Mouse (Mus musculus): Measurements from ENCODE around the gene Pigf.

Pigf gene

GRCm38 (mm10) chr17:87044364-87044763 lies 19.2 kb upstream of the Pigf start:
- in situ Hi-C loops (cut with MboI; ENCODE audit: low pct_unique_long_range_greater_than_20kb in 1 of 2, low sequenced_read_pairs in 2 of 2, unreplicated experiment in 1 of 2), result loop anchor here (5.0 to 25.0 kb wide), 4 partner anchors 127 to 518 kb away; partner anchors contain the start of gene Tmem247 (in 1 of the 2)

GRCm38 (mm10) chr17:87041739-87042138 lies 16.5 kb upstream of the Pigf start:
- in situ Hi-C loops (cut with MboI; ENCODE audit: low pct_unique_long_range_greater_than_20kb in 1 of 2, low sequenced_read_pairs in 2 of 2, unreplicated experiment in 1 of 2), result loop anchor here (5.0 to 25.0 kb wide), 4 partner anchors 124 to 521 kb away; partner anchors contain the start of gene Tmem247 (in 1 of the 2)

- in situ Hi-C loops (cut with MboI; ENCODE audit: low pct_unique_long_range_greater_than_20kb in 1 of 2, low sequenced_read_pairs in 2 of 2, unreplicated experiment in 1 of 2), result loop anchor here (25.0 kb wide), 2 partner anchors 199 to 524 kb away; no protein-coding TSS in a partner anchor
Observed at GRCm38 (mm10) chr17:87038496-87038895, 13.3 kb upstream of the Pigf start.

- in situ Hi-C loops (cut with MboI; ENCODE audit: low pct_unique_long_range_greater_than_20kb in 1 of 2, low sequenced_read_pairs in 2 of 2, unreplicated experiment in 1 of 2), result loop anchor here (25.0 kb wide), 2 partner anchors 201 to 526 kb away; no protein-coding TSS in a partner anchor
Observed at GRCm38 (mm10) chr17:87036141-87037073, 11.2 kb upstream of the Pigf start.

GRCm38 (mm10) chr17:87024491-87025242 lies 539 bp downstream of the Pigf start:
- in situ Hi-C loops (cut with MboI; ENCODE audit: low pct_unique_long_range_greater_than_20kb in 1 of 2, low sequenced_read_pairs in 2 of 2, unreplicated experiment in 1 of 2), result loop anchor here (25.0 kb wide), 2 partner anchors 213 to 538 kb away; no protein-coding TSS in a partner anchor

- in situ Hi-C loops (cut with MboI; ENCODE audit: low pct_unique_long_range_greater_than_20kb in 1 of 2, low sequenced_read_pairs in 2 of 2, unreplicated experiment in 1 of 2), result no loop called here
Observed at GRCm38 (mm10) chr17:87019692-87020091, 5.5 kb downstream of the Pigf start.

GRCm38 (mm10) chr17:87011301-87012019 lies 13.7 kb downstream of the Pigf start:
- in situ Hi-C loops (cut with MboI; ENCODE audit: low pct_unique_long_range_greater_than_20kb in 1 of 2, low sequenced_read_pairs in 2 of 2, unreplicated experiment in 1 of 2), result no loop called here

GRCm38 (mm10) chr17:87008950-87009349 lies 16.3 kb downstream of the Pigf start:
- in situ Hi-C loops (cut with MboI; ENCODE audit: low pct_unique_long_range_greater_than_20kb in 1 of 2, low sequenced_read_pairs in 2 of 2, unreplicated experiment in 1 of 2), result no loop called here

- in situ Hi-C loops (cut with MboI; ENCODE audit: low pct_unique_long_range_greater_than_20kb in 1 of 2, low sequenced_read_pairs in 2 of 2, unreplicated experiment in 1 of 2), result no loop called here
Observed at GRCm38 (mm10) chr17:86997323-86997722, 27.9 kb downstream of the Pigf start.

- in situ Hi-C loops (cut with MboI; ENCODE audit: low pct_unique_long_range_greater_than_20kb in 1 of 2, low sequenced_read_pairs in 2 of 2, unreplicated experiment in 1 of 2), result no loop called here
Observed at GRCm38 (mm10) chr17:86991306-86991705, 33.9 kb downstream of the Pigf start.

- in situ Hi-C loops (cut with MboI; ENCODE audit: low pct_unique_long_range_greater_than_20kb in 1 of 2, low sequenced_read_pairs in 2 of 2, unreplicated experiment in 1 of 2), result no loop called here
Observed at GRCm38 (mm10) chr17:86988601-86989184, 36.5 kb downstream of the Pigf start.

GRCm38 (mm10) chr17:86988161-86988560 lies 37.0 kb downstream of the Pigf start:
- in situ Hi-C loops (cut with MboI; ENCODE audit: low pct_unique_long_range_greater_than_20kb in 1 of 2, low sequenced_read_pairs in 2 of 2, unreplicated experiment in 1 of 2), result no loop called here

- in situ Hi-C loops (cut with MboI; ENCODE audit: low pct_unique_long_range_greater_than_20kb in 1 of 2, low sequenced_read_pairs in 2 of 2, unreplicated experiment in 1 of 2), result no loop called here
Observed at GRCm38 (mm10) chr17:86986449-86987138, 38.6 kb downstream of the Pigf start.

- in situ Hi-C loops (cut with MboI; ENCODE audit: low pct_unique_long_range_greater_than_20kb in 1 of 2, low sequenced_read_pairs in 2 of 2, unreplicated experiment in 1 of 2), result no loop called here
Observed at GRCm38 (mm10) chr17:86982497-86982896, 42.7 kb downstream of the Pigf start.

- in situ Hi-C loops (cut with MboI; ENCODE audit: low pct_unique_long_range_greater_than_20kb in 1 of 2, low sequenced_read_pairs in 2 of 2, unreplicated experiment in 1 of 2), result no loop called here
Observed at GRCm38 (mm10) chr17:86981701-86982100, 43.5 kb downstream of the Pigf start.

- in situ Hi-C loops (cut with MboI; ENCODE audit: low pct_unique_long_range_greater_than_20kb in 1 of 2, low sequenced_read_pairs in 2 of 2, unreplicated experiment in 1 of 2), result no loop called here
Observed at GRCm38 (mm10) chr17:86981205-86981604, 44.0 kb downstream of the Pigf start.

GRCm38 (mm10) chr17:86978496-86978895 lies 46.7 kb downstream of the Pigf start:
- in situ Hi-C loops (cut with MboI; ENCODE audit: low pct_unique_long_range_greater_than_20kb in 1 of 2, low sequenced_read_pairs in 2 of 2, unreplicated experiment in 1 of 2), result no loop called here

GRCm38 (mm10) chr17:86976387-86976786 lies 48.8 kb downstream of the Pigf start:
- in situ Hi-C loops (cut with MboI; ENCODE audit: low pct_unique_long_range_greater_than_20kb in 1 of 2, low sequenced_read_pairs in 2 of 2, unreplicated experiment in 1 of 2), result no loop called here
